Mouse (Mus musculus) retina, adult 2 months (tissue): Measurements from ENCODE around the gene Atxn7.
"Not testable (repeated sequence)": the region's sequence is repeated elsewhere in the genome, so short reads cannot be mapped to it uniquely, and the experiment has no call there.

ENCODE experiments used
- DNase-seq: peaks from one replicate; pipeline ENCODE4 v3.0.0-alpha.2; 2012; ENCODE audit warnings: low read depth, low spot score

Gene Atxn7

DNA sequence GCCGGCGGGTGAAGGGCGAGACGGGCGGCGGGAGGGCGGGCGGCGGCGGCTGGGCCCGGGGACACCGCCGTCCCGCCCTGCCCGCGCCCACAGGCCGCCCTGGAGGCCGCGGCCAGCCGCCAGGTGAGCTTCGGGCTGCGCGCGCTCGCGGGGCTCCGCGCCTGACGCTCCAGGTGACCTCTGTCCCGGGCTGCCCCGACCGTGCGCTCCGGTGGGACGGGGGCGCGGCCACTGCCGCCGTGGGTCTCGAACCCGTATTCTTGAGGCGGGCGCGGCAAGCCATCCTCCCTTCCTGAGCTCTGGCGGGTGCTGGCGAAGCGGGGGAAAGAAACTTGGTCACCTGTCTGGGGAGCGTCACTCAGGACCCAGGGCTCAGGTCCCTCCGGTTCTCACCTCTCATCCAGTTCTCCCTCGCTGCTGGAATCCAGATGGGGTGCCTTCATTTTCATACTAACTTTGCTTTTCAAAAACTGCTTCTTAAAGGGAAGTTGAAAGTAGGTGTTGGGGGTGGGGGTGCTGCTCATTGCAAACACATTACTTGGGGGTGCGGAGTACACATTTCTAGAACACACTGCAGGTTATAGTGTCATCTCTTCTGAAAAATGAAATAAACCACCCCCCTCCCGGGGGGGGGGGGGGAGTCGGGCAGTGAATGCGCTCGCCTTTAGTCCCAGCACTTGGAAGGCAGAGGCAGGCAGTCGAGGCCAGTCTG lies at the start of gene Atxn7, which contains the start of gene Thoc7:
Gene Atxn7, plus strand, starts transcription at position 40 of the 712 bp plus-strand sequence.
Gene Thoc7, minus strand, starts transcription at position 452 of the 712 bp plus-strand sequence.
- DNase-seq = no peak

DNA sequence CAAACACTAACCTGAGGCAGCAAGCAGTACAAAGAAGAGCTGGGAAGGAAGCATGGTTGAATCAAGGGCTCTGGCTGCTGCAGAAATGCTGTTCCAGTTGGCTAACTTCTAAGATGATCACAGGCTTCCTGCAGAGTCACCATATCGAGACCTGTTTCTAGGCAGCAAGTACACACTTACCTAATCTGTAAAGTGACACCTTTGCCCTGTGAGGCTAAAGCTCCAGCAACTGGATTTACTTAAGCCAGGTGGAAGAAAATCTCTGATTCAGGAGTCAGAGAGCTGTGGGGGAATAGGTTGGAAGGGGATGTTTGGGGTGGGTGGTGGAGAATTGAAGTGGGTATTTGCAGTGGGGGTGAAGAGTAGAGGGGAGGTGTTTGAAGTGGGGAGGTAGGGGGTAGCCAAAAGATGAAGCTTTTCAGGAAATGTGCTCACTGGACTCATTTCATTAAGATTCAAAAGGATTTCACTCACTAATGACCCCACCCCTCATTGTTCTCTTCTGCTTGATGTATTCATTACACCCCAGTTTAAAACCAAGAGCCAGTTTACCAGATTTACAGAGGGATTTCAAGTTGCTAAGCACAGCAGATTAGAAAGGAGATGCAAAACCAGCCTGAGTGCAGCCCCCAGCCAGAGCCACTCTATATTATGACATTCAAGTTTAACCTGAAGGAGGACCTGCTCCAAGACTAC lies 46.7 kb upstream of the Atxn7 start, which contains the start of gene Gm281:
Gene Gm281, minus strand, starts transcription at position 92 of the 696 bp plus-strand sequence.
- DNase-seq = no peak

DNA sequence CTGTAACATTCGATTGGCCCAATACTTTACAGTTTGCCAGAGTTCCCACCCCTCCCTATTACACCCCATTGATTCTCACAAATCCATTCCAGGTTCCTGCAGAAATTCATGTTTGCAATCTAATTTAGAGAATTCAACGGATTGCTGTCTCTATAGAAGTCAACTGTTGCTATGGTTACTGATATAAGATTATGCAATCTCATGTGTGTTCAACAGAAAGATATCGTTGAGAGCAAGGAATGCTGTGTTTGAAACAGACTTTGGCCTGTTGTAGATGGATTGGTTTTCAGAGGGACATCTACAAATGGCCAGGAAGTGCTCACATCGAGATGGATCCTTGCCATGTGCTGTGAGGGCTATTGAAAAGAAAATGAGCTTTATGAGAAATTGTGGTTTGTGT lies 46.0 kb upstream of the Atxn7 start:
- DNase-seq = no peak

DNA sequence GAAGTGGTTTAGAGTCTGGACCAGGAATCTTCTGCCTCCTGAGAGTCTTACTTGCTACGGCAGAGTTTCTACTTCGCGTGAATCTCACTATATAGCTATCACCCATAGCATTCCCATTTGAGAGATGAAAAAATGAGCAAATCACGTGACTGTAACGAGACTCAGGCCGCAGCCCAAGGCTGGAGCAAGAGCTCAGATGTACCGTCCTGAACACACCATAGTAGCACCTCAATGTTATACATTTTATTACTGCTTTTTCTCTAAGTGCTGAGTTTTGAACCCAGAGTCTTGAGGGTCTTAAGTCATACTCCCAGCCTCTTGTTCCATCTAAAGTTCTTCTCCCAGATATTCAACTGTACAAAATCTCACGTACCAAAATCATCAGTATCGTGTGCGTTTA lies 44.0 kb upstream of the Atxn7 start:
- no peak for DNase-seq

DNA sequence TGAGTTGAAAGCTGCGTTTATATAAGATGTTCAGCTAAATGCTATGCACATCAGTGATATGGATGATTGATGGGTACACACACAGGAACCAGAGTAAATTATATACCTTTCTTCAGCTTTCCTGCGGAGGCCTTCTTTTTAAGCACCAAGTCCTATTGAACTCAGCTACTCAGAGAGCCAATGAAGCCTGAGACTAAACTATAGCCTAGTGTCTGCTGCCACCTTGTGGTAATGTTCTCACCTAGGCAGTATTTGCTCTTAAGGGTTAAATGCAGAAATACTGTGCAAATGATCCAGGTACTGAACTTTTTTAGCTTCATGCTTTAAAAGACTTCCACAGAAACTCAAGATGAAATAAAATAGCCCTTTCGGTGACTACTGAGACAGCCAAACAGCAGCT lies 43.6 kb upstream of the Atxn7 start:
- DNase-seq = peak; percentile 50

DNA sequence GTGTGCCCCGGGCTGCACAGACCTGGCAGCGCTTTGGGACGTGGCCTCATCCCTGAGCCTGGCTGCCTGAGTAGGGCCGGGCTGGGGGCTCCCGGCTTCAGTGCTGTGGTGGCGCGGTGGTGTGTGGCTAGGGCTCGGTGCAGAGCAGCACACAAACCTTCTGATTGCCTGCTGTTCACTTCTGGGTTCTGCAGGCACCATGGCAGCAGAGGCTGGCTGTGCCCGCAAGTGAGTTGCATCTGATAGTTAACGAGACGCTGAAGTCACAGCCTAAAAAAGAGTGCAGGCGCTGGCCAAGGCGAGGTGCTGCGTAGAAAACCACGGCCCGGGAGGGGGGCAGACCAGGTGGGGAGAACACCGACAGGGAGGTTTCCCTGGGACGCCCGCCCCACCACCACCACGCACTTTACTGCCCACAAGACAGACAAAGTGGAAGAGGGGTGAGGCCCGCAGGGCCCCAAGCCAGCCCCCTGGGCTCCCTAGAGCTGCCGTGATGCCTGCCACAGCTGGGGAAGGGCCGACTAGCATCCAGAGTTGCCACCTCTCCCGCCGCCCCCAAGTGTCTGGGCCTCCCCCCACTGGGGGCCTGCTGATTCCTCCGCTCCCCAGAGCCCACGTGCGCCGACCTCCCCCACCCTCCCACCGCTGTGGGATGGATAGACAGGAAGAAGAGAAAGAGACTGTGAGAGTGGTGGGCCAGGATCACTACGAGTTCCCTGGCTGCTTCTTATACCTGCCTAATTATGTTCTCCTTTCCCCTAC lies 27.8 kb upstream of the Atxn7 start:
- no peak for DNase-seq

DNA sequence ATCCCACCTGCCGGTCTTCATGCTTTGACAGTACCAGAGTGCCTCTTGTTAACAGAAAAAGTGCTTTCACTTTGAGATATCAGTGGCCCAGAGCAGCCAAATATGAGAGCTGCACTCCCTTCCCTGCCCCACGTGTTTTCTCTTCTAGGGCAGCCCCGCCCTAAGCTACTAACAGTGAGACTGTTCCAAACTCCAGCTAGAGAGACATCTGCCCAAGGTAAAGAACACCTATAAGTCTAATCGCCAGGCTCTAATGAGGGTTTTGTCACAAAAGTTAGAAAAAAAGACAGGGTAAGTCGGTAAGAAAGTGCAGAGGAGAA lies 27.2 kb upstream of the Atxn7 start:
- DNase-seq = no peak

DNA sequence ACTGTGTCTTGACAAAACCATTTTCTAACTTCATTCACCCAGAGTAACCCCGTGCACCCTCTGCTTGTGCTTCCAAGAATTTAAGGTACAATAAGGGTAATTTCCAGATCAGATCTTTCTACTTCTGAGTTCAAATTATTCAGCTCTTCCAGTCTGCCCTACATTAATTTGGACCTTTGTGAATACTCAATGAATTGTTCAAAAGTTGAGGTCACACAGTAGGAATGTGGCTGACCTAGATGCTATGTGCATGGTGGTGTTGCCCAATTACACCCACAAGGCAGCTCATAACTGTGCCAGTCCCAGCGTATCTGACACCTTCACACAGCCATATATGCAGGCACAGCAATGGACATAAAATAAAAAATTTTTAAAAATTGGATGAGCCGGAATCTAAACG lies 16.6 kb upstream of the Atxn7 start:
- no peak for DNase-seq

DNA sequence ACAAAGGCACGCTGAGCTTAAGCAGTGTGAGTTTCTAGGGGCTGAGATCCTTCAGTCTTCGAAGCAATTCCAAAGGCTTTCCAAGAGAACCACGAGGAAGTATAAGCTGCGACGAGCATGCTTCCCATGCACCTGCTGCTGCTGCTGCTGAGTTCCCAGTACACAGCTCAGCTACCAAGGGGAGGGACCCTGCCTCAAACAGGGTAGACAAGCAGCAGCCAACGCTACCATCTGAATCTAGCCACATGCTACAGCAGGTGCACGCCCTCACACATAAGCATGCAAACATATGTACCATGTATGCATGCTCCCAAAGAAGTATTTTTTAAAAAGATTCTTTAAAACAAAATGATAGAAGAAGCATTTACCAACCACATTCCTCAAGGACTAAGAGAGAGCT lies 12.9 kb upstream of the Atxn7 start:
- no peak for DNase-seq

DNA sequence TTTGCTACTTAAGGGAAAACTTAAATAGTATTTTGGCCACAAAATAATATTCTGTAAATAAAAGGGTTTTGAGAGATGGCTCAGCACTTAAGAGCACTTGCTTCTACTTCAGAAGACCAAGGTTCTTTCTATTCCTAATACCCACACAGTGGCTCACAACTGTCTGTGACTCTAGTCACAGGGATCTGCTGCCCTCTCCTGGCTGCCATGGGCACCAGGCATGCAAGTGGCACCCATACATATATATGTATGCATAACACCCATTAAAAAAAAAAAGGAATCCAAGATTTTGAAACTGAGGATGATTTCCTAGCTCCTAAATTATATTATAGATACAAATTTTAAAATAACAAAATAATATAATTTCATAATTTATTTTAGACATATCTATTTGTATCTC lies 10.8 kb upstream of the Atxn7 start:
- DNase-seq = no peak

DNA sequence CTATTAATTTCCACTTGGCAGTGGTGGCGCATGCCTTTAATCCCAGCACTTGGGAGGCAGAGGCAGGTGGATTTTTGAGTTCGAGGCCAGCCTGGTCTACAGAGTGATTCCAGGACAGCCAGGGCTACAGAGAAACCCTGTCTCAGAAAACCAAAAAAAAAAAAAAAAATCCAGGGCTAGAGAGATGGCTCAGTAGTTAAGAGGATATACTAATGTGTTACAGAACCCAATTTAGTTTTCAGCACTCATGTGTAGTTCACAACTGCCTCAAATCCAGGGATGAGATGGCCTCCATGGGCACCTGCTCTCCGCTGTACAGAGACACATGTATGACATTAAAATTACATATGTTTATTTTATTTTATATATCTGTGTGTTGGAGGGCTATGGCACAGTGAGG lies 9.1 kb upstream of the Atxn7 start:
- DNase-seq = not testable (repeated sequence)

DNA sequence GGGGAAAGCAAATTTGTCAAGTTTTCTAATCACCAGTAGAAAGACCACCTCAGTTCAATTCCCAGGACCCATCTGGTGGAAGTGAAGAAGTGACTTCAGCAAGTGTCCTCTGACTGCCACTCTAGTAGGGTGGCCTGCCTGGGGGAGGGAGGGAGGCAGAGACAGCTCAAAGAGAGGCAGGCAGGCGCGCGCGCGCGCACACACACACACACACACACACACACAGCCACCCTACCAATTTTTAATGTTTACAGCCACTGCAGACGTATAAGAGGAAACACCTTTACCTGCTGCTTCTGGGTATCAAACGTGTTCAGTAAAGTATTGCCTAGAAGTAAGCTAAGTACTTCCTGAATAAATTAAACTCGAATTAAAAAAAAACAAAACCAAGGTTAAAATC lies 1.2 kb upstream of the Atxn7 start:
- no peak for DNase-seq

DNA sequence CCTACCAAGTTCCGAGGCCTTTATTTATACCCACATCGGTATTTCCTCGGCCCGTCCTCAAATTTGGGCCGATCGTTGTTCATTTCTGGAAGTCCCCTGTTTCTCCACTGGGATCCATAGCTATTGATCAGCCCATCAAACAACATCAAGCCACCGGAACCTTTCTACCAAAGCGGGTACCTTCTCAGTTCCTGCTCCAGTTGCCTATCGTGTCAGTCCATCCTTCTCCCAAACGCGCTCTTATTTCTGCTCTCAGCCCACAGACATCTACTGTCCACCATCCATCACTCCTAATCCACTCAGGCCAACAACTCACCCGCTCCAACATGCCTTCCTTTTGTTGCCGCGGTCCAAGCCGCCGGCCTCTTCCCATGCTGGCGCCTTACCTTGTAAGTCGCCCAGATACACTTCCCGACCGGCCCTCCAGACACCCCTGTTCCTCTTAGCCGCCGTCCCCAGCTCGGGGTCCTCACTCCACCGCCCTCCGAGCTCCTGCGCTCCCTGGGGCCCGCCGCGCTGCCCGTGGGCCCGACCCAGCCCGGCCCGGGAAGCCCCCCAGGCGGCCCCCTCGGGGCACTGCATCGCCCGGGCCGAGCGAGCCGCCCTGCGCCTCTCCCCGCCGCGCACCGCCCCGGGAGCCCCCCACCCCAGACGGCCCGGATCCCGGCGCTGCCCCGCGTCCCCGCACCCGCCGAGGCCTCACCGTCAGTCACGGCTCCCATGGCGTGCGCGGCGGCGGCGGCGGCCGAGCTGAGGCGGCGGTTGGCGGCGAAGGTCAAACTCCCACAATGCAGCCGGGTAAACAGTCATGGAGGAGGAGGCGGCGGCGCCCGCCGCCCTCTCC lies 536 bp upstream of the Atxn7 start:
- DNase-seq = peak; percentile 47

DNA sequence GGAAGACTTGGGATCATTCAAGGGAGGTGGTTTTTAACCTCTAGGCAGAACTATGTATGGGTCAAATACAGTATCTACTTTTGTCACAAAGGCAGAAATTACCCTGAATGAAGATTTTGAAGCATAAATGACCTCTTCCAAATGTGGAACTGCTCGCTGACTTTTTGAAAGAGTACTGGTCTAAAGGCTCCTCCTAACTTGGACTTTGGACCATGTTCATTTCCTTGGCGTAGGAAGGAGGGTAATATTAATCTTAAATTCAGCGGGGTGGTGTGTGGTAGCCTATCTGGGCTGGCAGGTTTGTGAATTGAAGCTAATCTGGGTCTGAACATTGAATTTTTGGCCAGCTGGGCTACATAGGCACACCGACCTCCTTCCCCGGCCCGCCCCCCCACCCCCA lies 1.2 kb downstream of the Atxn7 start:
- DNase-seq = no peak

DNA sequence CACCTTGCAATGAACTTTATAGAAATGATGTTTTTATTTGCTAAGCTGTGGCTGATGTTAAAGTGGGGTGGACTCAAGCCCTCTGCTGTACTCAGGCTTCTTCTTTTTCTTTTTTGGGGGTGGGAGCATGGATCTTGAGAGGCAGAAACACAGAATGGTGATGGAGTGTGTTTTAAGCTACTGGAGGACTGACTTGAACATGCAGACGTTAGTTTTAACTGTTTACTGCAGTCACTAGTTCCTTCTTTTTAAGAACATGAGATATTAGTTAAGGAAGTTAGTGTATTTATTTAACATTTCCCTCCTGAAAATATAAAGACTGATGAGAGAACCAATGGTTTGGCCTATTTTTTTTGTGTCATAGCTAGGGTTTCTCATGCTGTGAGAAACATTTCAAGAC lies 2.3 kb downstream of the Atxn7 start:
- DNase-seq = no peak

DNA sequence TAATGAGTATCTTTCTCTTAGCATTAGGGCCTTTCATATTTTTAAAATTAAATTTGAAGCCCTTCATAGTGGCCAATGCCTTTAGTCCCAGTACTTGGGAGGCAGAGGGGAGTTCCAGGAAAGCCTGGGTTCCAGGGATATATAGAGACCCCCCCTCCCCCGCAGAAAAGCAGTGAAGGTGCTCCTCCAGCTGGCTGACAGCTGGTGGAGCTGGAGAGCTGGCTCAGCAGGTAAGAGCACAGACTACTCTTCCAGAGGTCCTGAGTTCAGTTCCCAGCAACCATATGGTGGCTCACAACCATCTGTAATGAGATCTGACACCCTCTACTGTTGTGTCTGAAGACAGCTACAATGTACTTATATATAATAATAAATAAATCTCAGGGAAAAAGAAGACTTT lies 6.4 kb downstream of the Atxn7 start:
- DNase-seq = no peak

DNA sequence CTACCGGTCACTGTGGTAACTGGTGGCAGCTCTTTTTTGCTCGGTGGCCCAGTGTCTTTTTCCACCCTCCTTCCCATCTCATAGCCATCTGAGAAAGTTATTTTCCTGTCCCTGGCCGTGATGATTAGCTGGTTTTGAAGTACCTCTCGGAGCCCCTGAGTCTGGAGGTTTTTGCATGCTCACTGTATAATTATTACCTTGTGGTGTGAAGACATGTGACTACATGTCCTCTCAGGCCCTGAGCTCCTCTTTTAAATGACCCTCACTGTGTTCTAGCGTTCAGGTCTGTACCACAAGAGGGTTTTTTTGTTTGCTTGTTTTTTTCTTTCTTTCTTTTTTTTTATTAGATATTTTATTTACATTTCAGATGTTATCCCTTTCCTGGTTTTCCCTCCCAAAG lies 7.2 kb downstream of the Atxn7 start:
- DNase-seq = no peak

DNA sequence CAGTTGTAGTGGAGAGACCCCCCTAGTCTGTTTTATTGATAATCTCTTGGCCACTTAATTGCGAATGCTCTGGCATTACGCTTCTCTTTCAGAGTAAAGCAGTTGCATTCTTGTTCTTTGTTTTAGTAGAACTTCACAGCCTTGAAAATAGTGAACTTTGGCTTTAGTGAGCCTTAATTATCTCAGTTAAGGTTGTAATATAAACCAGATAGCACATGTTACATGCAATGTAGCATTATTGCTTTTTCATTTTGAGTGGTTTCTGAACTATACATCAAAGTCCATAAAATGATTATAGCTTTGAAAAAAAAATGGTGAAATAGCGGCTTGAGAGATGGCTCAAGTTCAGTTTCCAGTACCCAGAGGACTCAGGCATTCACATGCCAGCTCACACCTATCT lies 9.3 kb downstream of the Atxn7 start:
- DNase-seq = no peak

DNA sequence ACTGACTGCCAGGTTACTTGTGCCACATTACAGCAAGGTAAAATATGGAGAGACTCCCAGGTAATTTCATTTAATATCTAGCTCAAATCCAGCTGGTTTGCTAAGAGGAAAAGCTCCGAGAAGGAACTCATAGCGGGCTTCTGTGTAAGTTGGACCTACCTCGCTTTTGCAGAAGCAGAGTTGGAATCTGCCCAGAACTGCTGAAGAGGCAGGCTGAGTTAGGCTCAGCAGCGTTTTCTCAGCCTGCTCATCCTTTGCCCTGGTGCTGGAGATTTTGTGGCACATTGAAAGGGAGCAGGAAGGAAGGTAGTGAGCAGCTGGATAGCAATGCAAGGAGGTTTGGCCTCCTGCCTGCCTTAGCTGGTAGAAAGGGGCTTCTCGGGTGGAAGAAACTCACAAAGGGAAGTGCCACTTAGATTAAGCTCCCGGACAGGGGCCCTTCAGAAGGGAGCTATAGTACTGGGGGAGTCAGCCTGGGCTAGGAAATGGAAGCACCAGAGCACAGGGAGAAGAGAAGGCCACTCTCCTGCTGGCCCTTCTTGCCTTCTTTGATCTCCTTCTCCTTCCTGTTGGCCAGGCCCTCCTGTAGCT lies 10.5 kb downstream of the Atxn7 start:
- no peak for DNase-seq

DNA sequence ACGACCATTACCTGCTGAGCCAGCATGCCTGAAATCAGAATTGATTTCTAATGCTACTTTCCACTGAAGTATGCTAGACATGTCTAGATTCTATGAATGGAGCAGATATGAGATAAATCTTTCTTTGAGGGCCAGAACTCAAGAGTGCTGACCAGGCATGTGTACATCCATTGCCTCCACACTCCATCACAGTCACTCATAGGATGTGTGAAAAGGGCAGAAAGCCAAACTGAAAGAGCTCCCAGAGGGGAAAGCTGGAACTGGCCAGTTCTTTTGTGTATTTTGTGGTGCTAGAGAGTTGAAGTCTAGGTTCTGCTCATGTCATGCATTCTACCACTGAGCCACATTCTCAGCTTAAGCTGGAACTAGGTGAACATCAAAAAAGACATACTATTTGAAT lies 16.3 kb downstream of the Atxn7 start:
- DNase-seq = no peak

DNA sequence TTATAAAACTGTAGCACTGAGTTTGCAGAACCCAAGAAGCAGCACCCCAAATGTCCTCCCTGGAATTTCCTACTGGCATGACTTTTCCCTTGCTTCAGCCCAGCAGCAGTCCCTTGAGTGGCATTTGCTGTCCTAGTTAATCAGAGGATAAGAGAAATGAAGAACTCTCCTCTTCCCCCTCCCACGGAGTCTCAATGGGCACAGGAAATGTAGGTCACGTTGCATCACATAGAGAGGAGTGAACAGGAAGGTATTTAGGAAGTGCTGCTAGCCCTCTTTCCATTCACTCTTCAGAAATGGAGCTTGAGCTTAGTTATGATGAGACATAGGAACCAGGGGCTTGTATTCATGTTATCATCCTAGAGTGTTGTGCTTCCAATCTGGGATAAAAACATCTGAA lies 20.0 kb downstream of the Atxn7 start:
- DNase-seq = peak; percentile 65
